Mouse (Mus musculus) CH12.LX (cell line): ENCODE measurements at regions not wholly inside any gene's neighbourhood (a gene's known extent, or its start where the extent isn't known, plus 50 kb on each side); places are given as distances from the start of the nearest gene placed in this dataset.

Experiments
- DNase-seq: peaks from one replicate; pipeline ENCODE4 v3.0.0-alpha.2; 2013; ENCODE audit errors: extremely low read depth
- H3K27ac ChIP-seq: 2 replicates; pipeline ENCODE4 v1.5.1; 2012; ENCODE audit warnings: low read depth, mild to moderate bottlenecking, control low read depth, moderate library complexity; ENCODE audit not compliant: insufficient read depth
- H3K27me3 ChIP-seq: replicated peaks from 2 replicates; pipeline ENCODE3; 2012; ENCODE audit warnings: inconsistent platforms
- H3K36me3 ChIP-seq, 2 experiments: replicated peaks in 1 of 2; 2 replicates each; pipeline versions ENCODE3 to v1.6.1; 2012; ENCODE audit warnings: inconsistent platforms in 1 of 2, low read length in 1 of 2, mild to moderate bottlenecking in 1 of 2, mixed read lengths in 1 of 2, moderate library complexity in 1 of 2; ENCODE audit not compliant: control insufficient read depth in 1 of 2, insufficient read depth in 1 of 2
- H3K4me1 ChIP-seq, 2 experiments: 2 replicates each; pipeline ENCODE4 v1.6.1; 2012; ENCODE audit warnings: inconsistent platforms in 1 of 2, moderate library complexity in 1 of 2; ENCODE audit not compliant: insufficient read depth in 2 of 2, control insufficient read depth in 1 of 2
- H3K4me2 ChIP-seq: 2 replicates; pipeline ENCODE4 v1.6.1; 2012; ENCODE audit warnings: low read depth, mild to moderate bottlenecking, control low read depth; ENCODE audit not compliant: poor library complexity, insufficient read depth, severe bottlenecking
- H3K4me3 ChIP-seq, 3 experiments: fragments of 150-350 bp in 1 of 3; sonication (generic) in 1 of 3; replicated peaks in 1 of 3; 2 replicates each; pipeline versions ENCODE3 to v1.5.1; 2011 to 2012; ENCODE audit warnings: low read depth in 2 of 3, low read length in 2 of 3, mild to moderate bottlenecking in 2 of 3, moderate library complexity in 2 of 3, control low read depth in 1 of 3, improper control_type of control experiment in 1 of 3, inconsistent platforms in 1 of 3, mixed read lengths in 1 of 3; ENCODE audit not compliant: poor library complexity in 1 of 3
- H3K79me2 ChIP-seq: replicated peaks from 2 replicates; pipeline ENCODE4 v1.6.1; 2012; ENCODE audit warnings: mild to moderate bottlenecking, moderate library complexity; ENCODE audit not compliant: control insufficient read depth, poor library complexity, insufficient read depth, severe bottlenecking; ENCODE audit errors: extremely low read depth
- H3K9ac ChIP-seq: 2 replicates; pipeline ENCODE4 v1.6.1; 2012; ENCODE audit warnings: low read depth, mild to moderate bottlenecking, control low read depth, moderate library complexity; ENCODE audit not compliant: insufficient read depth
- H3K9me3 ChIP-seq: replicated peaks from 2 replicates; pipeline ENCODE3; 2012; ENCODE audit warnings: low read length, inconsistent platforms, mixed read lengths
- E2F4 ChIP-seq: IDR thresholded peaks from 2 replicates; pipeline ENCODE4 v1.6.1; 2011; ENCODE audit warnings: low read depth, low read length, improper control_type of control experiment; ENCODE audit not compliant: insufficient replicate concordance
- IRF4 ChIP-seq: IDR thresholded peaks from 2 replicates; pipeline ENCODE4 v1.6.1; 2014; ENCODE audit warnings: low read depth, mild to moderate bottlenecking, inconsistent platforms, low read length, improper control_type of control experiment
- JUN ChIP-seq: IDR thresholded peaks from 2 replicates; pipeline ENCODE4 v1.6.1; 2011; ENCODE audit warnings: low read depth, mild to moderate bottlenecking, low read length, improper control_type of control experiment, moderate library complexity; ENCODE audit not compliant: insufficient read depth
- KAT2A ChIP-seq: IDR thresholded peaks from 2 replicates; pipeline ENCODE4 v1.6.1; 2012; ENCODE audit warnings: low read length, improper control_type of control experiment, inconsistent platforms; ENCODE audit not compliant: insufficient replicate concordance
- MAZ ChIP-seq: IDR thresholded peaks from 2 replicates; pipeline ENCODE4 v1.6.1; 2012; ENCODE audit warnings: low read depth, mild to moderate bottlenecking, inconsistent platforms, low read length, improper control_type of control experiment, moderate library complexity
- MYC ChIP-seq: IDR thresholded peaks from 2 replicates; pipeline ENCODE4 v1.6.1; 2011; ENCODE audit warnings: low read depth, mild to moderate bottlenecking, improper control_type of control experiment, low read length
- POLR2AphosphoS2 ChIP-seq: IDR thresholded peaks from 2 replicates; pipeline ENCODE4 v1.6.1; 2011; ENCODE audit warnings: low read depth, low read length, improper control_type of control experiment
- SIN3A ChIP-seq: IDR thresholded peaks from 2 replicates; pipeline ENCODE4 v1.6.1; 2012; ENCODE audit warnings: low read length, improper control_type of control experiment, inconsistent platforms
- TCF12 ChIP-seq: IDR thresholded peaks from 2 replicates; pipeline ENCODE4 v1.6.1; 2014; ENCODE audit warnings: low read depth, mild to moderate bottlenecking, inconsistent platforms, low read length, improper control_type of control experiment
- ZKSCAN1 ChIP-seq: IDR thresholded peaks from 2 replicates; pipeline ENCODE4 v1.6.1; 2012; ENCODE audit warnings: low read depth, inconsistent platforms, low read length, improper control_type of control experiment, borderline replicate concordance
- ZNF384 ChIP-seq: IDR thresholded peaks from 2 replicates; pipeline ENCODE4 v1.6.1; 2012; ENCODE audit warnings: low read depth, low read length, improper control_type of control experiment, inconsistent platforms
- dilution Hi-C: fragments of 300-500 bp; cut with MboI; formaldehyde crosslinking; loops from 2 replicates; pipeline ENCODE4 v1.14.3; 2020; ENCODE audit warnings: low sequenced_read_pairs; ENCODE audit not compliant: extremely low pct_unique_long_range_greater_than_20kb, extremely low pct_ligation_motif_present
- in situ Hi-C: fragments of 300-500 bp; cut with MboI; formaldehyde crosslinking; loops from 3 replicates; pipeline ENCODE4 v1.14.3; 2019; ENCODE audit warnings: low sequenced_read_pairs, low pct_ligation_motif_present, low pct_unique_long_range_greater_than_20kb, mixed read lengths

DNA sequence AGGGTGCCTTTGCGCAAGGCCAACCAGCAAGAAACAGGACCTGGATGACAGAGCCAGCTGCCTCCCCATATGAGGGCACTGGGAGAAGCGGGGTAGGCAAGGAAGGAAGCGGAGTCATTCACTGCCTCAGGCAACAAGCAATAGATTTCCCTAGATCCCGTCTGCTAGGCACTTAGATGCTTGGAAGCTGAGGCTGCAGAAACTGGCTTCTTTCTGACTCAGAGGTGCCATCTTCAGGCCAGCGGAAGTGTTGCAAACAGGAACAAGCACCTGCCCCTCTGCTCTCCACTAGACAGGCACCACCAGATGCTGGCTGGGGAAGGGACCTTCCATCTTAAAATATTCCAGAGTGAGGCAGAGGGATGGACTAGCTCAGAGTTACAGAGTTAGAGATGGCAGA is 188.0 kb downstream of the 4933412E24Rik start (continued):
- TF ChIP-seq E2F4: no peak
- no peak for TF ChIP-seq POLR2AphosphoS2
- TF ChIP-seq ZNF384: no peak
- TF ChIP-seq MAZ: peak; percentile 26; the same call in 1 of the 2 replicates
- TF ChIP-seq TCF12: 0 out of 2 replicates have a peak, but pooled peaks have one; percentile 20
- TF ChIP-seq JUN: no peak

DNA sequence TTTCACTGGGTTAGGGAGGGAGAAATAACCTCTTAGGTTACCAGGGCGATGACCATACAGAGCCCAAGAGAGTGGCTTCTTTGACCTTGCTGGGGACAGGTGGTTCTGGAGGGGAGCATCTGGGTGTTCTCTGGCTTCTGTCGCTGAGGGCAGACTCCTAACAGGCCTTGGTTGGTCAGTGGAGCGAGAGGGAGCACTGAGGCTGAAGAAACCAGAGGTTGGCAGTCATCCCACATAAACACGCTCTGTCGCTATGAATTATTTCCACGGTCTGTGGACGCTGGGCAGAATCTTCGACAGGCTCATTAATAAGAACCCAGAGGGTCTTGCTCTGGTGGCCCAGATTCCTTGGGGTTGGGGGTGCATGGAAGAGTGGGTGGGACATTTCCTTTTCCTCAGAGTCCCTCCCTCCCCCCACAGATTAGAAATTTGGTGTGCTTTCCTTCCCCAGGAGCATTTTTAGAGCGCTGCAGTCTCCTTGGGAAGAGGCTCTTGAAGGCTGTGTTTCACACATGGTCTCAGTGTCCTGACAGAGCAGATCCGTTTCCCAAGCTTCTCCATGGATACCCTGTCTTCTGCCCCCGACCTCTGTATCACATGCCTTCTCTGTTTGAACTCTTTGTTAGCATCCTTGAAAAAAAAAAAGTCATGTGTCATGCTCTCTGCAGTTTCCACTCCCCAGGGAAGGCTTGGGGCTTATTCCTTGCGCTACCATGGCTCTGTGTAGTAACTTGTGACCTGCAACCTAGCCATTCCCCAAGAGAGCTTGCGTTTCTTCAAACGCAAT is 190.1 kb downstream of the 4933412E24Rik start:
- dilution Hi-C loops: no loop called here
- Histone ChIP-seq H3K4me1 (peaks cover 4 to 37% of the 10 kb centered on the region in 2 experiments), H3K4me2 (no peak overlapping the region), H3K27me3 (peaks cover 1% of the 10 kb centered on the region), H3K27ac (no peak overlapping the region), H3K4me3 (no peak overlapping the region), H3K9ac (no peak overlapping the region)
- TF ChIP-seq ZKSCAN1: no peak
- TF ChIP-seq, all 38 proteins: peak for 0
- no peak for DNase-seq
- in situ Hi-C loops: loop anchor here (5.0 kb wide), 2 partner anchors 304 to 439 kb away; no protein-coding TSS in a partner anchor
- Histone ChIP-seq H3K36me3 (no peaks in the 10 kb centered on the region), H3K9me3 (no peaks in the 10 kb centered on the region), H3K79me2 (no peaks in the 10 kb centered on the region)

DNA sequence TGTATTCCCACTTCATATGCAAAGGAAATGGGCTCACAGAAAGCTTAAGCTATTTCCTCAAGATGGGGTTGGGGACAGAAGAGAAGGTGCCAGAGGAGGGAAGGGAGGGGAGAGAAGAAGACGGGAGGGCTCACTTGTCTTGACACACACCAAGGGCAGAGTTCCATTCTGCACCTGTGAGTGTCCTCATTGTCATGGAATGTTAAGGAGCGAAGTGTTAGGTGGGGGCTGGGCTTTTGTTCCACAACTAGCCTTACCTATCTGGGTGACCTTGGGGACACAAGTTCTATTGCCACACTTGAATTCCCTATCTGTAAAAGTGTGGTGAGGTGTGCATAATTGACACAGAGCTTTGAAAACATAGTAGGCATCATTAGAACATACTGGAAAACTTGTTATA is 192.5 kb downstream of the 4933412E24Rik start:
- H3K4me2 ChIP-seq: no peak overlapping the region

More for the DNA sequence above, 192.5 kb downstream of the 4933412E24Rik start:
- Histone ChIP-seq H3K4me3 (no peak overlapping the region), H3K27ac (no peak overlapping the region), H3K79me2 (no peaks in the 10 kb centered on the region), H3K27me3 (peaks cover 1% of the 10 kb centered on the region), H3K36me3 (no peaks in the 10 kb centered on the region), H3K9me3 (no peaks in the 10 kb centered on the region), H3K9ac (no peak overlapping the region), H3K4me1 (peaks cover 4 to 35% of the 10 kb centered on the region in 2 experiments)
- TF ChIP-seq IRF4: no peak
- no peak for TF ChIP-seq ZNF384
- TF ChIP-seq SIN3A: no peak
- TF ChIP-seq MYC: no peak
- TF ChIP-seq ZKSCAN1: no peak
- TF ChIP-seq KAT2A: no peak
- TF ChIP-seq JUN: no peak
- in situ Hi-C loops: no loop called here
- dilution Hi-C loops: no loop called here
- no peak for DNase-seq
